Mouse (Mus musculus) liver, adult 2 months (tissue): ENCODE data around the gene Plekhg4.

ENCODE experiments used
- CTCF ChIP-seq: fragments of 200-500 bp; IDR thresholded peaks from 2 replicates; pipeline ENCODE4 v1.5.1; 2011; ENCODE audit warnings: low read depth, low read length, control low read depth
- POLR2A ChIP-seq: fragments of 200-500 bp; IDR thresholded peaks from 2 replicates; pipeline ENCODE4 v1.6.1; 2011; ENCODE audit warnings: low read length, control low read depth; ENCODE audit not compliant: insufficient read depth; ENCODE audit errors: extremely low read depth

GRCm38 (mm10) chr8:105431743-105432515 lies 58.9 kb downstream of the Plekhg4 start:
- no peak for TF ChIP-seq POLR2A
- no peak for TF ChIP-seq CTCF
